Mouse (Mus musculus): ENCODE data around the gene Timmdc1.

GRCm38 (mm10) chr16:38471697-38472506 lies 50.6 kb downstream of the Timmdc1 start:
- TF ChIP-seq CTCF (IDR thresholded peaks at IDR 0.05; ENCODE audit: insufficient read depth, low read length) (no peak), POLR2A (IDR thresholded peaks at IDR 0.05; ENCODE audit: borderline replicate concordance, extremely low read depth, low read depth, low read length) (no peak)

All from lung, adult 2 months (tissue).